Mouse (Mus musculus): ENCODE measurements around the gene Hivep1. TPM values are rescaled to one million over a fixed set of nuclear protein-coding genes. Genes with fewer than 3 reads are reported as not detected.

Hivep1 gene
- total and polyA plus RNA-seq, 3 experiments: 7.5 to 53.3 (median 24.9) TPM

DNA sequence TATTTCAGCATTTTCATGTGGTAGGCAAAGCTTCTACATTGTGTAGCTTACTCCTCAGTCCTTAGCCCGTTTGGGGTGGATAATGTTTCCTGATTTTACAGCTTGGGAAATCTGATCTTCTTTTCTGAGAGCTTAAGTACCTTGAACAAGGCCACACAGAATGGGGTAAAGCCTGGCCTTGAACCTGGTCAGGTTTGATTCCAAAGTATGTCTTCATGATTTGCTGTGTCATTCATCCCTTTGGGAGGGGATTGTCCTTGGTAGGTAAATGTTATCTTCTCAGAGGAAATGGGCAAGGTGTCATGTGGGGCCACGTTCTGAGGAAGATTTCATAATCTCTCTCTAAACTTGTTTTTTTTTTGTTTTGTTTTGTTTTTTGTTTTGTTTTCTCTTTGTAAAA, 1.8 kb downstream of the Hivep1 start:
- dilution Hi-C loops (cut with MboI; ENCODE audit: extremely low pct_ligation_motif_present, extremely low pct_unique_long_range_greater_than_20kb, low sequenced_read_pairs): no loop called here
- peak; percentile 35 for DNase-seq (ENCODE audit: extremely low read depth)
- H3K36me3 ChIP-seq (replicated peaks in 1 of 2; ENCODE audit: control insufficient read depth in 1 of 2, insufficient read depth in 1 of 2, low read length in 1 of 2): peaks cover 32 to 42% of the 10 kb centered on the region in 2 experiments
- peaks cover 13 to 48% of the 10 kb centered on the region in 2 experiments for H3K4me1 ChIP-seq (ENCODE audit: control insufficient read depth in 1 of 2, insufficient read depth in 2 of 2)
- peaks cover 49% of the 10 kb centered on the region for H3K79me2 ChIP-seq (replicated peaks; ENCODE audit: control insufficient read depth, extremely low read depth, insufficient read depth, poor library complexity, severe bottlenecking)
- no peak for TF ChIP-seq ZKSCAN1 (IDR thresholded peaks at IDR 0.05; ENCODE audit: borderline replicate concordance, low read depth, low read length)
- no peak for TF ChIP-seq JUN (IDR thresholded peaks at IDR 0.05; ENCODE audit: insufficient read depth, low read depth, low read length)
- TF ChIP-seq GABPA (IDR thresholded peaks at IDR 0.05; ENCODE audit: insufficient replicate concordance, low read depth, low read length): no peak
- TF ChIP-seq RAD21 (IDR thresholded peaks at IDR 0.05; ENCODE audit: low read depth, low read length): no peak
- no peak for TF ChIP-seq E2F4 (IDR thresholded peaks at IDR 0.05; ENCODE audit: insufficient replicate concordance, low read depth, low read length)
- no peak for TF ChIP-seq ZNF384 (IDR thresholded peaks at IDR 0.05; ENCODE audit: low read depth, low read length)
- TF ChIP-seq SMC3 (IDR thresholded peaks at IDR 0.05; ENCODE audit: low read depth, low read length): no peak
- TF ChIP-seq POLR2AphosphoS2 (IDR thresholded peaks at IDR 0.05; ENCODE audit: low read depth, low read length): no peak
- TF ChIP-seq ZMIZ1 (IDR thresholded peaks at IDR 0.05; ENCODE audit: low read depth, low read length): no peak; the same call in 1 of the 2 replicates
- no peak for TF ChIP-seq MEF2A (IDR thresholded peaks at IDR 0.05; ENCODE audit: borderline replicate concordance, low read depth, low read length)
- no peak for TF ChIP-seq MAZ (IDR thresholded peaks at IDR 0.05; ENCODE audit: low read depth, low read length)
- no peak for TF ChIP-seq HCFC1 (IDR thresholded peaks at IDR 0.05; ENCODE audit: low read depth, low read length)
- no peak for TF ChIP-seq MAFK (IDR thresholded peaks at IDR 0.05; ENCODE audit: insufficient replicate concordance, low read length)
- TF ChIP-seq UBTF (IDR thresholded peaks at IDR 0.05; ENCODE audit: low read depth, low read length): no peak
- H3K9me3 ChIP-seq (replicated peaks; ENCODE audit: low read length): peaks cover 5% of the 10 kb centered on the region
- in situ Hi-C loops (cut with MboI; ENCODE audit: low pct_ligation_motif_present, low pct_unique_long_range_greater_than_20kb, low sequenced_read_pairs): loop anchor here (10.0 kb wide), 1 partner anchor 91 kb away; no protein-coding TSS in a partner anchor
- H3K4me2 ChIP-seq (ENCODE audit: insufficient read depth, low read depth, poor library complexity, severe bottlenecking): peak overlapping the region; percentile 90
- H3K9ac ChIP-seq (ENCODE audit: insufficient read depth, low read depth): peak overlapping the region; percentile 98
- H3K27me3 ChIP-seq (replicated peaks): no peaks in the 10 kb centered on the region
- H3K4me3 ChIP-seq (replicated peaks in 1 of 3; ENCODE audit: low read depth in 2 of 3, low read length in 2 of 3, poor library complexity in 1 of 3): peak overlapping the region; percentile 88 to 100 (median 89)
- H3K27ac ChIP-seq (ENCODE audit: insufficient read depth, low read depth): peak overlapping the region; percentile 98

DNA sequence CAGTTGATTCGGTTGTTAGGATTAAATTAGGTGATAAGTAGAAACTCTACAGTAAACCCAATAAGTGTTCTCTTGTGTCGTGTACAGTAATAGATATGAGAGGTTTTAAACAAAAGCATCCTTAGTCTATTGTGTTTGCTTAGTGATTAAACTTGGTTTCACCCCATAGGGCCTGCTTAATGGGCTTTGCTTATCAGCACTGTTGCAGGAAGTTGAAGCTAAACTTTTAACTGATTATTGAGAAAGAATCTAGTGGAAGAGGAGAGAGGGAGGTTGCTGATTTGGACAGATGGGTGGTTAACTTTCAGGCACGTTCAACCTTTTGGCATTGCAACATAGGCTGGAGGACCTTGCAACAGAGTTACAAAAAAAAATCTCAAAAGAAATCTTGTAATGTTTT, 2.3 kb downstream of the Hivep1 start:
- DNase-seq (ENCODE audit: extremely low read depth): no peak
- H3K4me2 ChIP-seq (ENCODE audit: insufficient read depth, low read depth, poor library complexity, severe bottlenecking): peak overlapping the region; percentile 71
- dilution Hi-C loops (cut with MboI; ENCODE audit: extremely low pct_ligation_motif_present, extremely low pct_unique_long_range_greater_than_20kb, low sequenced_read_pairs) (no loop called here), in situ Hi-C loops (cut with MboI; ENCODE audit: low pct_ligation_motif_present, low pct_unique_long_range_greater_than_20kb, low sequenced_read_pairs) (loop anchor here (10.0 kb wide), 1 partner anchor 91 kb away; no protein-coding TSS in a partner anchor)
- TF ChIP-seq HCFC1 (IDR thresholded peaks at IDR 0.05; ENCODE audit: low read depth, low read length) (no peak), E2F4 (IDR thresholded peaks at IDR 0.05; ENCODE audit: insufficient replicate concordance, low read depth, low read length) (no peak), POLR2A (IDR thresholded peaks at IDR 0.05; ENCODE audit: low read depth, low read length) (no peak), ELF1 (IDR thresholded peaks at IDR 0.05; ENCODE audit: low read depth, low read length) (no peak), USF2 (conservative IDR thresholded peaks at IDR 0.05; ENCODE audit: low read depth, low read length) (no peak), RAD21 (IDR thresholded peaks at IDR 0.05; ENCODE audit: low read depth, low read length) (no peak), USF1 (IDR thresholded peaks at IDR 0.05; ENCODE audit: low read depth, low read length) (no peak), KAT2A (IDR thresholded peaks at IDR 0.05; ENCODE audit: insufficient replicate concordance, low read length) (no peak), MAFK (IDR thresholded peaks at IDR 0.05; ENCODE audit: insufficient replicate concordance, low read length) (no peak), UBTF (IDR thresholded peaks at IDR 0.05; ENCODE audit: low read depth, low read length) (no peak), MEF2A (IDR thresholded peaks at IDR 0.05; ENCODE audit: borderline replicate concordance, low read depth, low read length) (no peak), NRF1 (IDR thresholded peaks at IDR 0.05; ENCODE audit: low read depth, low read length) (no peak), CTCF (conservative IDR thresholded peaks at IDR 0.05 in 1 of 2, IDR thresholded peaks at IDR 0.05 in 1 of 2; ENCODE audit: low read depth in 2 of 2, low read length in 2 of 2) (no peak), TCF12 (IDR thresholded peaks at IDR 0.05; ENCODE audit: low read depth, low read length) (no peak), CHD2 (IDR thresholded peaks at IDR 0.05; ENCODE audit: low read length) (no peak), ZMIZ1 (IDR thresholded peaks at IDR 0.05; ENCODE audit: low read depth, low read length) (no peak), PAX5 (IDR thresholded peaks at IDR 0.05; ENCODE audit: low read length) (no peak)
- no peak overlapping the region for H3K27ac ChIP-seq (ENCODE audit: insufficient read depth, low read depth)
- peak overlapping the region in 2 of 3 experiments; percentile 88 to 89 for H3K4me3 ChIP-seq (replicated peaks in 1 of 3; ENCODE audit: low read depth in 2 of 3, low read length in 2 of 3, poor library complexity in 1 of 3)
- H3K9ac ChIP-seq (ENCODE audit: insufficient read depth, low read depth): peak overlapping the region; percentile 98
- H3K4me1 ChIP-seq (ENCODE audit: control insufficient read depth in 1 of 2, insufficient read depth in 2 of 2): peaks cover 11 to 46% of the 10 kb centered on the region in 2 experiments
- H3K9me3 ChIP-seq (replicated peaks; ENCODE audit: low read length): peaks cover 5% of the 10 kb centered on the region
- no peaks in the 10 kb centered on the region for H3K27me3 ChIP-seq (replicated peaks)
- H3K79me2 ChIP-seq (replicated peaks; ENCODE audit: control insufficient read depth, extremely low read depth, insufficient read depth, poor library complexity, severe bottlenecking): peaks cover 52% of the 10 kb centered on the region
- H3K36me3 ChIP-seq (replicated peaks in 1 of 2; ENCODE audit: control insufficient read depth in 1 of 2, insufficient read depth in 1 of 2, low read length in 1 of 2): peaks cover 33 to 42% of the 10 kb centered on the region in 2 experiments

Data from CH12.LX (cell line).